Mouse (Mus musculus) adrenal gland, postnatal 36 days (tissue): ENCODE measurements at regions not wholly inside any gene's neighbourhood (a gene's known extent, or its start where the extent isn't known, plus 50 kb on each side); places are given as distances from the start of the nearest gene placed in this dataset.

Experiments used
- DNase-seq, 2 experiments: peaks; one replicate each; pipeline ENCODE4 v3.0.0; 2021; ENCODE audit warnings: mixed read lengths in 1 of 2

DNA sequence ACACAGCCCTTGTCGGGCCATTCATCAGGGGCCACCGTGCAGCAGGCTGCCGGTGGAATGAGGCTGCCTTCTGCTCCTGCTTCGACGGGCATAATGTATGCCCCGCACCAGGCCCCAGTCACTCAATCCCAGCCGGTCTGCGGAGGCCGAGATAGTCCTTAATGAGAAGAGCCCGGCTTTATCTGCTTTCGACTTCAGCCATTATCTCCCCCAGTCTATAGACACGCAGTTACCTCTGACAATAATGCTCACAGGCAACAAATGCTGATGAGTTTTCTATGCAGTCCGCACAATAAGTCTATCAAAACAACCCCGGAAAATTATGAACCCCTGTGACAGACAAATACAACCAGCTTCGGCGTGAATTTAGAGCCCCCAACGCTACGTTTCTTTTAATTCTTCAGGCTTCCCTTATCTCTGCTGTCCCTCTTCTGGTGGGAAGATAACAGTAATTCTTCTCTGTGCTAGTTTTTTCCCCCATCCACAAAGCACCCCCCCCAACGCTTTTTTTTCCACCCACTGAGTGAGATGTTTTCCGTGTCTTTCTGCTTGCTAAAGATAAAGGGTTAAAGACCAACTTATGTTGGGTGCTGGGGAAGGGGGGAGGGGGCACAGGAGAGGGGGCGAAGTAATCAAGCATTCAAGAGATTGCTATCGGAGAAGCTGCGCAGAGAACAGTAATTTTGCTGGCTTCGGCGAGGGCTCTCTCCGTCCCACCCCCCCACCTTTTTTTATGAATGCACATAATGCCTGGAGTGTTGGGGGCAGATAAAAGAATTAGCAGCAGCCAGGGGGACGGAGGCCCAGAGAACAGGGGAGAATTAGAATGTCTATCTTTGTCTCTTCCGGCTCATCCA lies 117.8 kb downstream of the Mrm1 start:
- DNase-seq: no peak

DNA sequence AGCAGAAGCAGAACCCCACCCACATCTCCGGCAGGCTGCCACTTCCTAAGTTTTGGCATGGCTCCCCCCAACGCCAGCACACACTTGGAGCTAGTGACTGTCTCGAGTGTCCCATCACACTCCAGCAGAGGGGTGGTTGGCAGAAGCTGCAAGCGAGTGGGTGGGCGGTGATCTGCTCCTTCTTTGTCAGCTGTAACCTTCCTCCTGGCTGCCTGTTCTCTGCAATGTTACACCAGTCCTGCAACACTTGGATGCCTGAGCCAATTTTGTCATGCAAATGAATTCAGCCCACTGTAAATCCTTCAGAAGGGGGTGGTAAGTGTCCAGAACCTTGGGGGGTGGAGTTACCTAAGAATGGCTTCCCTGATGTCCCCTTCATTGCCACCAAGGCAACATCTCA lies 121.8 kb downstream of the Mrm1 start:
- no peak for DNase-seq

DNA sequence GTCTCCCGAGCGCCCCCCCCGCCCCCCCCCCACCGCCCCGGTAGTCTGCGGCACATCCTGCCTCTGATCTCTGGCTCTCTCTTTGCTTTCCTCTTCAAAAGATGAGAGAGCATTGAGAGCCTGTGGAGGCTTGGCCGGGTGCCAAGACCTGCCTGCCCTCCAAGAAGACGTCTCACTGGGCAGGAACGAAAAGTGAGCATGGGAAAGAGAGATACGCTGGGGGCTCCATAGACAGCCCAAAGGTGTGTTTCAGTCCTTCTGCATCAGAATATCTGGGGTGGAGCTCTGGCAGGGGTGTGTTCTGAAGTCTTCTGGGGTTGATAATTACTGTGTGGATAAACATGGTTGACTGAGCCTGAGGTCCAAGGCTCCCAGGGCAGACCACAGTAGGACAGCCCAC lies 126.7 kb downstream of the Mrm1 start:
- peak; percentile 10 to 33 for DNase-seq

DNA sequence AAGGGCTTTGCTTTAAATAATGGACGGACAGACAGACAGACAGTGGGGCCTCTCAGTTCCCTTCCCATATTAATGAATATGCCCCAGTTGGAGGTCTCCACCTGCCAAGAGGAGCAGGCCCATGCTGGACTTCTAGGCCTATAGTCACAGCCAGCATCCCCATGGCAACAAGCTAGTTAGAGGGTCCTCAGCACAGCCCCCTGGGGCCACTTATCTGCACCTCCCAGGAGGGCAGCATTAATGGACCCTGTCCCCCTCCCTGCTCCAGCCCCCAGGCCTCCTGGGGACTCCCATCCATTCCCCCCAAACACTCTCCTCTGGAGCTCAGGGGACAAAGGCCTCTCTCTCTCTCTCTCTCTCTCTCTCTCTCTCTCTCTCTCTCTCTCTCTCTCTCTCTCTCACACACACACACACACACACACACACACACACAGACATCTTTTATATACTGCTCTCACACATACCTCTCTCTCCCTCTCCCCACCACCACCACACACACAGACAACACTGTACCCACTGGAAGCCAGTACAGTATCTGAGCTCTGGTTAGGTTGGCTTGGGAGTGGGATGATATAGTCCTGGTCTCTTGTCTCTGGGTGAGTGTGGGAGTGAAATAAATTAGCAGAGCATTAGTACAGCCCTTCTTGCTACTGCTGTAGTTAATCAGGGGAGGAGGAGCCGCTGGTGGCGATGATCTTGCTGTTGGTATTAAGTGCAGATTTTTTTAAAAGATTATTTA lies 127.7 kb downstream of the Mrm1 start:
- no peak for DNase-seq

DNA sequence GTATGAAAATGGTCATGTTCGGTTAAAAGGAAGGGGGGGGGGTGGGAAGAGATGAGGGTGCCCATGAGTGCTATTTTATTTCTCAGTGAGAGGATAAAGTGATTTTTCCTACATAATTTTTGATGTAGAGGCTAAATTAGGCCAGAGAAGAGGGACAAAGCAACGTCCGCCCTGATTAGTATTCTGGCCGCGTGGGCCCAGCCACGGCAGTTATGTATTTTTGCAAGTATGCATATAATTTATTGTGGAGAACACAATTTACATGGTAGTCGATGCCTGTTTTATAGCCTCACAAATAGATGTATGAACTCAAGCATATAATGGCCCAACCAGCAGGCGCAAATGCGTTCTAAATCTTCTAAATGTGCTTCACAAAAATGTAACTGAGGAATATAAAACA lies 132.8 kb downstream of the Mrm1 start:
- no peak for DNase-seq

DNA sequence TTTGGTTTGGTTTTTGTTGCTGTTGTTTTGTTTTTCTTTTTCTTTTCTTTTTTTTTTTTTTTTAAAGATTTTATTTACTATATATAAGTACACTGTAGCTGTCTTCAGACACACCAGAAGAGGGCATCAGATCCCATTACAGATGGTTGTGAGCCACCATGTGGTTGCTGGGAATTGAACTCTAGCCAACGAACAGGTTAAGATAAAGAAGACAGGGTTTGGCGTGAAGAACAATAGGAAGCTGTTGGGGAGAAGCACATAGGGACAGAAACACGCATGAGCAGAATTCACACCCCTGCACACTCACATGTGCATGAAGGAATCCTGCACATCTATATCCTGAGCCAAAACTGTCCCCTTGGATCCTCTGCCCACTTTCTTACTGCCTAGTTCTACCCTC lies 135.0 kb downstream of the Mrm1 start:
- no peak for DNase-seq

DNA sequence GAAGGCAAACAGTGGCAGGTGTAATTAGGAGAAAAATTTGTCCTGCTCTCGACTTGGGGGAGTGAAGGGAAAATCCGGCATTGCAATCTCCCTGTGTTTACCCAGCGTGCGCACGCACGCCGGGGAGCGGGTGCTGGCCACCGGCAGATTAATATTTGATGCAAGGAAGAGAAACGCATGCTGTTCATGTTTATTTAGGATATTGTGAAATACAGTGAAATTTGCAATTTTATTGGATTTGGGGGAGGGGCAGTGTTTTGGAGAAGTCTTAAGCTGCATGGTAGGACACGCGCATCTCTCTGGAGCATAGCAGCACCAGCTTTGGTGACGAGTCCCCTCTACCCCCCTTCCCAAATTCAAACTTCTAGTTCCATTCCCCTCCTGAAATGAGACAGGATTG lies 136.4 kb downstream of the Mrm1 start:
- DNase-seq: no peak

DNA sequence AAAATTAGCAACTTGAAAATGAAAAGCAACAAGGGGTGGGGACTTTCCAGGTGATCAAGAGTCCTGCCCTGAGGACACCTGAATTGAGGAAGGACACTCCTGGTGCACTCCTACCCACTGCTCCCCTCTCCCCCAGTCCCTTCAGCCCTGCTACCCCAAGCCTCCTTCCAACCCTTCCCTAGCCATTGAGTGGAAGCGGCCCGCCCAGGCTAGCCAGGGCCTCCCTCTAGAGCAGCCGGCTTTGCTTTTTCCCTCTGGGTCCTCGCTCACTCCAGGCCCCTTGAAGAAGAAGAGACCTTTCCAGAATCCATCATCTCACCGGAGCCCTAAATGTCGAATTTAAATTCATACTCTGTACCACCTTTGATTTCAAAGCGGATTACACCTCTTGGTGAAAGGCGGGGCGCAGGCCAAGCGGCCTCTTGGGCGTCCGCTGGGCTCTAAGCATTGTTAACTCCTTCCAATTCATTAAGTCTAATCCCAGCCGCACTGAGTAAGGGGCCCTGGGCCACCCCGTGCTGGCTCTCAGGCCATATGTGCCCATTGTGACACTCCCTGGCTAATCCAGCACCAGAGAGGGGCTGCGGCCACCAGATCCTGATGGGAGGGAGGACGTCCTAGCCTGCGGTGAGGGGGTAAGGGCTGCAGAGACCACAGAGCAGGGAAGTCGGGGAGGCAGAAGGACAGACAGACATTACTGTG lies 142.8 kb downstream of the Mrm1 start:
- DNase-seq: no peak

DNA sequence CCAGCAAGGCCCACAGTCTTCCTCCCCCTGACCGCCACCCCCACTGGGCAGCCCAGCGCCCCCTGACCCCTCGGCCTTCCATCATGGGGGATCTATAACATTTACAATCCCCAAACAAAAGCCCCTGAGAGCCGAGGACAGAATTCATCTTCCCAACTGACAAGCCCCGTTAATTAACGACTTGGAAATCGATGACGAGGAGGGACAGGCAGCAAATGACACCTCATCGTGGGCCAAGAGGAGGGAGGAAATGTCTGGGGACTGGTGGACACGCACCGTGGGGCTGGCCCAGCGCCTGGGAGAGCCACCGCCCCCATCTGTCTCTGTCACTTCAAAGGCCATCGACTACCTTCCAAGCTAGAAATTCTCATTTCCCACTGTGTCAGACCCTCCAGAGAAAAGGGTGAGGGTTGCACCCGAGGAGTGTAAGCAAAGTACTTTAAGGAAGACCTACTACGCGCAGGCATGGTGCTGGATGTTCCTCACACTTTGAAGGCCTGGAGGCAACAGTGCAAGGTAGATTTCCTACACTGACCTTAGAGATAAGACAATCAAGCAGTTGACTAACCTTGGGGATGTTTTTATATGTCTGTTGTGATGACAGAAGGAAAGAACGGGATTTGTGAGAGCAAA lies 146.4 kb downstream of the Mrm1 start:
- no peak for DNase-seq

DNA sequence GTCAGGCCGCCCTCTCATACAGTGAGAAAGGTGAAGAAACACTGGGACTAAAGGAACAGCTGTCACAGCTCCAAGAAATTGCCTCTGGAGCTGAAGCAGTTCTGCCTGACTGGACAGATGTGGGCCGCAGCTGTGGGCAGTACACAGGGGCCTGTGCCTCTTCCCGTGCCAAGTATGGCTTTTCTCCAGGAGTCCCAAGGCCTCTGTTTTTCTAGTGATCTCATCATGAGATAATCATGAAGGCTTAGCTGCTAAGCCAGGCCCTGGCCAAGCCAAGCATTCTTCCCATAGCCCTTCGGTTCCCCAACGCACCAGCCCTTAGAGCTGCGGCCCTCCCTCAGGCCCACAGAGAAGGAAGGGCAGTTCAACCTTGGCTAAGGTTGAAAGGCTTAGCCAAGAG lies 146.2 kb upstream of the Lhx1 start:
- peak; percentile 66 to 68 for DNase-seq

DNA sequence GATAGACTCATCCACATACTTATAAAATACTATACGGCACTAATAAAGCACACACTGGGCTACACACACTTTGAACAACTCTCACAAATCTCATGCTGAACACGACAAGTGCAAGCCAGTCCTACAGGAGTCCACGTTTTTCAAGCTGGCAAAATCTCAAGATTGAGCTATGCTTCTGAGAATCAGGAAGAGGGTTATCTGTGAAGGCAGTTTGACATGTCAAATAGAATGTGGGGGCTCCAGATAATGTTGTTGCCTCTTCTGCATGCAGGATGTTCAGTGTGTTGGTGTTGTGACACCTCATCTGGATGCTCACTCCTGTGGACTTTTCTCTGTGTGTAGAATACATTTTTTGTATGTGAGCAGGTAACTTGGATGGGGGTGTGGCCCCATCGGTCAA lies 142.4 kb upstream of the Lhx1 start:
- no peak for DNase-seq

DNA sequence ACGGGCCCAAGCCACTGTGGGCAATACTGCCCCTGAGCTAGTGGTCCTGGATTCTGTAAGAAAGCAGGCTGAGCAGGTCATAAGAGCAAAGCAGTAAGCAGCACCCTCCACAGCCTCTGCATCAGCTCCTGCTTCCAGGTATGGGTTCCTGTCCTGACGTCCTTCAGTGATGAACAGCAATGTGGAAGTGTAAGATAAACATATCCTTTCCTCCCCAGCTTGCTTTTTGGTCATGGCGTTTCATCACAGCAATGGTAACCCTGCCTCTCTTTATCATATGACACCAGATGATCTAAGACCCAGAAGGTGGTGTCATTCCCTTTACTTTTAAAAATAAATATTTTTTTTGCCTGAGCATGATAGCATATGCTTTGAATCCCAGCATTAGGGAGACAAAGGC lies 138.9 kb upstream of the Lhx1 start:
- DNase-seq: no peak

DNA sequence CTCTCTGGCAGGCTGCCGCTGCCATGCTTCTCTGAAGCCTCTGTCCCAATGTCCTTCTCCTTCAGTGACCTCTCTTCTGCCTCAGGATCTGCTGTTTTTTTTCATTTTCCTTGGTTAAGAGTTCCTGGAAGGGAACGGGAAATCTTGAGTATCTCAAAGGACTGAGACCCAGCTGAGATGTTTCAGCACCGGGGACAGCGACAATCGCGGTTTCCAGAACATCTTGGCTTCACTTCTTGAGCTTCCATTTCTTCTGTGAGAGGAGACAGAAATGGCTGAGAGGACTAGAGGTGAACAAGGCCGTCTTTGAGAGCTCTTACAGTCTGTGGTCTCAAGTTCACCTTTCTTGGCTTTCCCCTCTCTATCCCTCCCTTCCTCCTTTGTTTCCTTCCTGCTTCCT lies 136.6 kb upstream of the Lhx1 start:
- DNase-seq: peak; percentile 65 to 74

DNA sequence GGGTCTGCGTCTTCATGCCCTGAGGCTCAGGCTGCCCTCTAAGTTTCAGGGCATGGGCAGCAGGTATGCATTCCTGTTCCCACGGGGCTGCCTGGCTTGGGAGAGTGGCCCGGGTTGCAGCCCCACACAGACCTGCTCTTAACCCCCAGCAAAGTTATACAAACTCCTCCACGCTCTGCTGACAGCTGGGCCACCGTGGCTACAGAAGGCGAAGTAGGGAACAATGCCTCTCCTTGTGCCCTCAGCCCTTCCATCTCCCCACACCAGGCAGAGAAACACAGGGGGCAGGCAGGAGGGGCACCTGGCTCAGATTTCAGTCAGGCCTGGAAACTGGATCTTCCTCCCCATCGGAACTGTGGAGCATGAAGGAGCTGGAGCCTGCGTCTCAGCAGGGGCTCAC lies 135.5 kb upstream of the Lhx1 start:
- DNase-seq: no peak

DNA sequence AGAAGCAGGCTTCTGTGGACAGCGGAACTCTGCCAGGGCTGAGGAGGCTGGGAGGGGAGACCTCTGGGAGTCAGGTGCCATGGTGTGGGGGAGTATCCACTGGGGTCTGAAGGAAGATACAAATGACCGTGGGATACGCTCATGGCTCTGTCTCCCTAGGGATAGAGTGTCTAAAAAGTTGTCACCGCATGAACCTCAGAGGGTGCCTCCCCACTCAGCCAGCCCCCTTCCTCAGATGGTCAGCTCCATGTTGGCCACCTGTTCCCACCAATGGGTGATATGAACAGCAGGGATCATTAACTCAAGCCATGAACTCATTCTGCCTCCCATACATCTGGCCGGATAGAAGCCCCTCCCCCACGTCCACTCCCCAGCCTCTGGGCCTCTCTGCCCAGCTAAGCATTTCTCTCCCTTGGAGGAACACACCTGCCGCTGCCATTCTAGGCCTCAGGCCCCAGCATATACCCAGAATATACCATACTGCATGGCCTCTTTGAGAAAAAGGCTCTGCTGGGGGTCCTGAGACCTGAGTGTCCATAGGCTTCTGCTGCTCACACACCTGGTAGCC lies 134.1 kb upstream of the Lhx1 start:
- DNase-seq: no peak

DNA sequence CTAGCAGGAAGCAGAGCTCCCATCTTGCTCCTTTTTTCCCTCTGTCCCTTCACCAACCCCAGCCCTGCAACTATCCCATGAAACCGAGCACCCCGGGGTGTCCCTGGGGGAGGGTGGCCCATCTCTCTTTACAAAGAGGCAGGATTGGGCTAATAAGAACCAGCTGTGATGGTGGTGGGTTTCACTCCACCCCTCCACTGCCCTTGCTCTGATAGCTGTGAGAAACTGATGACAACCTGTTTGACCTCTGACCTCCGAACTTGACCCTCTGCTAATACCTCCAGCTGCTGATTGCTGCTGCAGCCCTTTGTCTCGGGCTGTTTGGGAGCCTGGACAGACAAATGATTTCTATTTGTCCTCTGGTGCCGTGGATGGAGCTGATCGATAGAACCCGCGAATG lies 128.1 kb upstream of the Lhx1 start:
- DNase-seq: no peak

DNA sequence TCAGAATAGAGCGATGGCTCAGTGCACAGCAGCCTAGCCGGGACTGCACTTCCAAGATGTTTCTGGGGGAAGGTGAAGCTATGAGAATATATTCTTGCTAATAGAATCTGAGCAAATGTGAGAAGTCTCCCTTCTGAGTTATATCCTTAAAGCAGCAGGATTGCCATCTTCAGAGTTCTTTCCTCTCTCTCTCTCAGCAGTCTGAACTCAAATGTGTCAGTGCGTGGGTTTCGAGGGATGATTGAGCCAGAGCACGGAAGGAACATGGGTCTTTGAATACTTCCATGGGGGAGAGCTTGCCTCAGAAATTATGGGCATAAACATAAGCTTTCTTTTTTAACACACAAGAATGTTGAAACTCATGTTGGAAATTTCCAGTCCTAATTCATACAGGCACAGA lies 123.6 kb upstream of the Lhx1 start:
- DNase-seq: no peak

DNA sequence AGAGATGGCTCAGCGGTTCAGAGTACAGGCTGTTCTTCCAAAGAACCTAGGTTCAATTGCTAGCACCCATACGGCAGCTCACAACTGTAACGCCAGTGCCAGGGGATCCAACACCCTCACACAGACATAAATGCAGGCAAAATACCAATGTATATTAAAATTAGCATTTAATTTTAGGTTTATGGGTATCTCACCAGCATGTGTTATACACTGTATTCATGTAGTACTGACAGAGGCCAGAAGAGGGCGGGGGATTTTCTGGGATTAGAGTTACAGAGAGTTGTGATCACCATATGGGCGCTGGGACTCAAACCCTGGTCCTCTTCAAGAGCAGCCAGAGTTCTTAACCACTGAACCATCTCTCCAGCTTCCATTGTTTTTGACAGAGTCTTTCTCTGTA lies 121.8 kb upstream of the Lhx1 start:
- DNase-seq: no peak

DNA sequence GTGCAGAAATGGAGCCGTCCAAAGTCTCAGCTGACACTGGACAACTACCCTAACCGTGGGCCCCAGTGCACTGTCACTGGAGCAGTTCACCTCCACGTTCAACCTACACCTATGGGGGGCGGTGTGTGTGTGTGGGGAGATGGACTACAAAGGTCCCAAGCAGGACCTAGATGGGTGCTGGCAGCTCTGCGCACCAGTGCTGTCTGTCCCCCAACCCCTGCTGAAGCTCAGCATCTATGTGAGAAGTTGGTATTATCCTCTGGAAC lies 117.7 kb upstream of the Lhx1 start:
- no peak for DNase-seq

DNA sequence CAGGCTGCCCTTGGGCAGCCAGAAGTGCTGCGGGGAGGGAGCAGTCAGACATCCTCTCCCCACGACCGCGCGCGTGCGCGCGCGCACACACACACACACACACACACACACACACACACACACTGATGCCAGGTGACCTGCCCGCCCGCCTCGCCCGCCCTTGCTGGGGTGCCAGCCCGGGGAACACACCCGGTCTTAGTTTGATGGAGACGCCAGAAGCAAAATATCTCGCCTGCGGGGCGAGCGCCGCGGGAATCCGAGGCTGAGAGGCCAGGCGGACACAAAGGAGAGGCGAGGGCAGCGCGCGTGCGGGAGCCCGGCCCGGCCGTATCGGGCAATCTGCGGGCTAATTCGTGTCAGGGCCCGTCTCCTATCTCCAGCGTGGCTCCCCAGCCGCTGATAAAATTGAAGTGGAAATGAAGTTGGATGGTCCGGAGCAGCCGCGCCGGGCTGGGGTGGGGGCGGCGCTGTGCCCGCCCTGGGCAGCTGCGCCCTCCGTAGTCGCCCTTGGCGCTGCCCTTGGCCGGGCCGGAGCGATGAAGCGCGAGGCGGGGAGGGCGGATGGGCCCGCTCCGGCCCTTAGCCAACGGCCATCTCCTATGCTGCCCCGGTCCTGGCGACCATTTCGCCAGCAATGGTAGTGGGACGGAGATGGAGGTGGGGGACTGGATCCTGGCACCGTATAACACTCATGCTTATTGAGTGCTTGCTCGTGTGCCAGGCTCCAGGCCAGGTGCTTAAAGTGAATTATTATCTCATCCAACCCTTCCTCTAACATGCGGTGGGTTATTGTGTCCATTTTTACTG lies 117.2 kb upstream of the Lhx1 start:
- peak; percentile 31 to 48 for DNase-seq

DNA sequence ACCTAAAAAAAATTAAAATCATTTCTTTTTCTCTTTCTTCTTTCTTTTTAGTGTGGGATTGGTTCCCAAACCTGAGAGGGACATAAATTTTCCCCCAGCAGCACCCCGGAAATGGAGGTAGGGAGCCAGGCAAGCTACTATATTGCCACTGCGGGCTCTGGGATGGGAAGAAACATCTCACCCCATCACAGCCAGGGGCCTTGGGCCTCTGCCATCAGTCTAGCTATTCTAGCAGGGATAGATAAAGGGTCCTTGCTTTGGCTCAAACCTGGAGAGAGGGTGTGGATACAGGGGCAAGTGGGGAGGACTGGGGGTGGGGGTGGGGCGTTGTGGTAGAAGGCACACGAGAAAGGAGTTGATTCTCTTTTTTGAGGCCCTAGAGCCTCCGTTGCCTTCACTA lies 116.3 kb upstream of the Lhx1 start:
- no peak for DNase-seq

DNA sequence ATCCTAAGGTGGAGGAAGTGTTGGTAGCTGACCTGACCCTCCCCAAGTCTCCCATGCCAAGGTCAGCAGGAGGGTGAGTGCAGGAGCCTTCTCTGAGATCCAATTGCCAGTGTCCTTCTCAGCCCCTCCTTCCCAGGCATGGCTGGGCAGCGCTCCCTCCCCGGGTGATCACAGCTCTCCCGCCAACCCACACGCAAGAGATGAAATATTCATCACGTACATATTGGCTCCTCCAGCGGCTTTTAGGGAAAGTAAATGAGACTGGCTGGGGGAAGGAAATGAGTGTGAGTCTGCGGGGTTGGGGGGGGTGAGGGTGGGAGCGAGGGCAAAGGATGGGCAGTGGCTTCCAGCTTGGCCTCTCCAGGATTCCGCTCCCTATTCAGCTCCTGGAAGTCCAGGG lies 113.0 kb upstream of the Lhx1 start:
- DNase-seq: no peak
